9 mouse cellular contexts compared by ENCODE assay signal in the genomic region with DNA sequence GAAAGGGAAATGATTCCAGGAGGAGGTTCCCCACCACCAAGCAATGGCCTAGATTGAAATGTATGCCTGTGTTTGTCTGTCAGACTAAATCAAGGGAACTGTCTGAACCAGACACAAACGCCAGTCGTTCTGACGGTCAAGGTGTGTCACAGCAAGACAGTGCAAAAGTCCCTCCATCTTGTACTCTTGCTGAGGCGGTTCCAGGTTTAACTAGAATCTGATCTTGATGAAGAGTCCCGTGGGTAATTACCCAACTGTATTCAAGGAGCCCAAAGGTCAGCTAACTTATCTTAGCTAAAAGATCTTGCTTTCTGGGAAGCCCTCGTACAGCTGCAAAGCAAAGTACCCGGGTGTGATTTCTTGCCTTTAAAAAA. TPM values are rescaled to one million over a fixed set of nuclear protein-coding genes. Genes with fewer than 3 reads are reported as not detected.
A peak's percentile ranks its signal among the peaks of the same experiment; 100 is the strongest.
DNase-seq lines count a peak whose midpoint lies in the region; ATAC-seq and TF ChIP-seq lines count a peak whose summit lies in the region.
"Had no signal": no experiment of that assay in that cellular context is flagged by ENCODE, and none has a peak within 500 bp of the region (broad histone marks: within the 10 kb centered on the region; RNA-seq: fewer than 3 reads in every experiment).

No protein-coding gene starts in this region.

- no peaks in the 10 kb centered on the region for H3K27me3 ChIP-seq in heart, embryonic 11.5 days (ENCODE audit: control insufficient read depth, insufficient read depth, low read length)
- H3K27me3 ChIP-seq in ES-Bruce4 (ENCODE audit: control insufficient read depth, insufficient read depth, low read length, poor library complexity, severe bottlenecking), result no peaks in the 10 kb centered on the region
- no peaks in the 10 kb centered on the region for H3K27me3 ChIP-seq in forebrain, embryonic 16.5 days (replicated peaks; ENCODE audit: control insufficient read depth, insufficient read depth, low read length)
- no peaks in the 10 kb centered on the region for H3K27me3 ChIP-seq in liver, postnatal 0 days (ENCODE audit: insufficient read depth, low read length)

- peak overlapping the region; percentile 83 for H3K9ac ChIP-seq in heart, embryonic 11.5 days (ENCODE audit: low read depth, low read length)
- peak overlapping the region; percentile 28 for H3K9ac ChIP-seq in ES-Bruce4 (ENCODE audit: low read depth, poor library complexity, severe bottlenecking)
- peak overlapping the region; percentile 85; the same call in 1 of the 2 replicates for H3K9ac ChIP-seq in forebrain, embryonic 16.5 days (replicated peaks; ENCODE audit: low read depth, low read length)
- H3K9ac ChIP-seq in liver, postnatal 0 days (replicated peaks), result peak overlapping the region; percentile 91

- no peak for ATAC-seq in heart, embryonic 11.5 days (replicated peaks; ENCODE audit: insufficient number of reproducible peaks, low FRiP score, low TSS enrichment)
- no peak for ATAC-seq in forebrain, embryonic 16.5 days
- no peak for ATAC-seq in liver, postnatal 0 days

- H3K9me3 ChIP-seq in heart, embryonic 11.5 days (replicated peaks; ENCODE audit: control insufficient read depth, low read length), result peaks cover 10% of the 10 kb centered on the region
- H3K9me3 ChIP-seq in ES-Bruce4 (replicated peaks; ENCODE audit: control insufficient read depth, insufficient read depth, low read length, poor library complexity, severe bottlenecking), result peaks cover 17% of the 10 kb centered on the region
- H3K9me3 ChIP-seq in forebrain, embryonic 16.5 days (ENCODE audit: control insufficient read depth, low read length), result peaks cover 9% of the 10 kb centered on the region
- H3K9me3 ChIP-seq in liver, postnatal 0 days (ENCODE audit: low read length), result peaks cover 6% of the 10 kb centered on the region; the same call in 1 of the 2 replicates

- TF ChIP-seq EP300 in ES-Bruce4 (IDR thresholded peaks at IDR 0.05; ENCODE audit: insufficient read depth, low read depth, low read length), result no peak
- no peak for TF ChIP-seq EP300 in liver, postnatal 0 days (IDR thresholded peaks at IDR 0.05; ENCODE audit: low read depth)

- no peak for DNase-seq in heart, postnatal 10 days
- DNase-seq in liver, postnatal 0 days, result no peak
- DNase-seq in adrenal gland, postnatal 4 days (ENCODE audit: low spot score in 2 of 2), result no peak
- DNase-seq in thymus, postnatal 14 days, result no peak
- no peak for DNase-seq in kidney, postnatal 4 days

- peak overlapping the region; percentile 66 for H3K4me3 ChIP-seq in heart, embryonic 11.5 days (ENCODE audit: low read depth, low read length)
- H3K4me3 ChIP-seq in ES-Bruce4 (ENCODE audit: low read depth, low read length), result peak overlapping the region; percentile 70
- H3K4me3 ChIP-seq in forebrain, embryonic 16.5 days (replicated peaks; ENCODE audit: low read length), result peak overlapping the region; percentile 82; the same call in 1 of the 2 replicates
- H3K4me3 ChIP-seq in liver, postnatal 0 days (ENCODE audit: low read depth, low read length), result peak overlapping the region; percentile 87

- no peak for TF ChIP-seq POLR2A in ES-Bruce4 (IDR thresholded peaks at IDR 0.05; ENCODE audit: insufficient read depth, low read length)

- whole genome bisulfite sequencing in heart, embryonic 11.5 days (ENCODE audit: insufficient replicate concordance), result 85% methylated on average over 7 of the region's 7 CpGs
- WGBS in forebrain, embryonic 16.5 days, result 90% methylated on average over 7 of the region's 7 CpGs
- 76% methylated on average over 7 of the region's 7 CpGs for WGBS in liver, postnatal 0 days (ENCODE audit: insufficient replicate concordance)

- TF ChIP-seq CTCF in ES-Bruce4 (IDR thresholded peaks at IDR 0.05; ENCODE audit: low read depth, low read length), result no peak
- TF ChIP-seq CTCF in liver, postnatal 0 days (IDR thresholded peaks at IDR 0.05; ENCODE audit: low read depth), result no peak

- intact Hi-C loops in heart, postnatal 10 days (cut with DNase I), result loop anchor here (2.0 to 5.0 kb wide), 4 partner anchors 15 to 373 kb away; partner anchors contain the start of gene Idnk

- H3K27ac ChIP-seq in heart, embryonic 11.5 days (ENCODE audit: low read depth, low read length), result no peak overlapping the region
- H3K27ac ChIP-seq in ES-Bruce4 (ENCODE audit: insufficient read depth, low read length), result peak overlapping the region; percentile 39
- no peak overlapping the region for H3K27ac ChIP-seq in forebrain, embryonic 16.5 days (ENCODE audit: low read length)
- H3K27ac ChIP-seq in liver, postnatal 0 days (ENCODE audit: low read depth), result no peak overlapping the region; the same call in 1 of the 2 replicates

- peak overlapping the region; percentile 88 for H3K4me2 ChIP-seq in heart, embryonic 11.5 days
- peak overlapping the region; percentile 94 for H3K4me2 ChIP-seq in forebrain, embryonic 16.5 days (ENCODE audit: low read length)
- H3K4me2 ChIP-seq in liver, postnatal 0 days (ENCODE audit: low read depth, low read length), result peak overlapping the region; percentile 97

- no peaks in the 10 kb centered on the region for H3K4me1 ChIP-seq in heart, embryonic 11.5 days (ENCODE audit: control insufficient read depth, insufficient read depth, low read length)
- no peaks in the 10 kb centered on the region for H3K4me1 ChIP-seq in ES-Bruce4 (ENCODE audit: control insufficient read depth, insufficient read depth, low read length)
- peaks cover 9% of the 10 kb centered on the region; the same call in 1 of the 2 replicates for H3K4me1 ChIP-seq in forebrain, embryonic 16.5 days (replicated peaks; ENCODE audit: control insufficient read depth, insufficient read depth, low read length)
- peaks cover 13% of the 10 kb centered on the region for H3K4me1 ChIP-seq in liver, postnatal 0 days (ENCODE audit: insufficient read depth)

- peaks cover 22% of the 10 kb centered on the region for H3K36me3 ChIP-seq in heart, embryonic 11.5 days (ENCODE audit: control insufficient read depth, insufficient read depth, low read length)
- H3K36me3 ChIP-seq in ES-Bruce4 (ENCODE audit: control insufficient read depth, insufficient read depth, low read length, poor library complexity, severe bottlenecking), result peaks cover 20% of the 10 kb centered on the region
- H3K36me3 ChIP-seq in forebrain, embryonic 16.5 days (ENCODE audit: control insufficient read depth, insufficient read depth), result peaks cover 15% of the 10 kb centered on the region
- peaks cover 32% of the 10 kb centered on the region for H3K36me3 ChIP-seq in liver, postnatal 0 days (replicated peaks; ENCODE audit: insufficient read depth, low read length)

RNA-seq across cellular contexts. Expression of gene 2210016F16Rik, which starts 0.5 kb away (rescaled TPM):
- 31.4 and 34.5 TPM in 2 replicates for polyA plus RNA-seq in heart, embryonic 11.5 days (2014; fragmentation: Nextera tagmentation; extraction: Ambion mirVana)
- total RNA-seq in heart, postnatal 10 days (2021), result 10 to 100 TPM; 16.6 to 18.0 TPM
- 5.8 and 7.1 TPM in 2 replicates for polyA plus RNA-seq in ES-Bruce4 (2011; ENCODE audit: insufficient read depth, insufficient read length, low read depth, missing spikeins)
- polyA plus RNA-seq in forebrain, embryonic 16.5 days (2015; fragmentation: Nextera tagmentation; extraction: Ambion mirVana), result 19.4 and 20.3 TPM in 2 replicates
- 15.4 and 16.6 TPM in 2 replicates for polyA plus RNA-seq in liver, postnatal 0 days (2015; fragmentation: Nextera tagmentation; extraction: Ambion mirVana)
- total RNA-seq in adrenal gland, postnatal 4 days (2021), result 10 to 100 TPM; 21.9 to 24.1 TPM

RNA-seq across cellular contexts. Expression of gene Rmi1, which starts 16.5 kb away (rescaled TPM):
- 22.7 and 24.1 TPM in 2 replicates for polyA plus RNA-seq in heart, embryonic 11.5 days (2014; fragmentation: Nextera tagmentation; extraction: Ambion mirVana)
- 10 to 100 TPM in 1 of 2 experiments, 1 to 10 TPM in 1; 9.9 to 12.9 TPM for total RNA-seq in heart, postnatal 10 days (2021)
- 31.3 and 31.7 TPM in 2 replicates for polyA plus RNA-seq in ES-Bruce4 (2011; ENCODE audit: insufficient read depth, insufficient read length, low read depth, missing spikeins)
- 23.8 and 24.2 TPM in 2 replicates for polyA plus RNA-seq in forebrain, embryonic 16.5 days (2015; fragmentation: Nextera tagmentation; extraction: Ambion mirVana)
- 9.0 and 9.8 TPM in 2 replicates for polyA plus RNA-seq in liver, postnatal 0 days (2015; fragmentation: Nextera tagmentation; extraction: Ambion mirVana)
- total RNA-seq in adrenal gland, postnatal 4 days (2021), result 10 to 100 TPM; 23.2 to 24.8 TPM

RNA-seq across cellular contexts. Expression of gene Hnrnpk, which starts 17.6 kb away (rescaled TPM):
- 1,114 and 1,293 TPM in 2 replicates for polyA plus RNA-seq in heart, embryonic 11.5 days (2014; fragmentation: Nextera tagmentation; extraction: Ambion mirVana)
- 100 to 1,000 TPM; 721 to 814 TPM for total RNA-seq in heart, postnatal 10 days (2021)
- polyA plus RNA-seq in ES-Bruce4 (2011; ENCODE audit: insufficient read depth, insufficient read length, low read depth, missing spikeins), result 2,168 and 2,237 TPM in 2 replicates
- polyA plus RNA-seq in forebrain, embryonic 16.5 days (2015; fragmentation: Nextera tagmentation; extraction: Ambion mirVana), result 1,925 and 2,161 TPM in 2 replicates
- polyA plus RNA-seq in liver, postnatal 0 days (2015; fragmentation: Nextera tagmentation; extraction: Ambion mirVana), result 332 and 351 TPM in 2 replicates
- total RNA-seq in adrenal gland, postnatal 4 days (2021), result 1,000 to 10,000 TPM; 1,032 to 1,080 TPM

RNA-seq across cellular contexts. Expression of gene Kif27, which starts 26.6 kb away (rescaled TPM):
- 0.31 and 0.66 TPM in 2 replicates for polyA plus RNA-seq in heart, embryonic 11.5 days (2014; fragmentation: Nextera tagmentation; extraction: Ambion mirVana)
- total RNA-seq in heart, postnatal 10 days (2021), result under 1 TPM; 0.22 to 0.24 TPM
- polyA plus RNA-seq in ES-Bruce4 (2011; ENCODE audit: insufficient read depth, insufficient read length, low read depth, missing spikeins), result 1.4 and 2.2 TPM in 2 replicates
- 0.93 and 1.4 TPM in 2 replicates for polyA plus RNA-seq in forebrain, embryonic 16.5 days (2015; fragmentation: Nextera tagmentation; extraction: Ambion mirVana)
- polyA plus RNA-seq in liver, postnatal 0 days (2015; fragmentation: Nextera tagmentation; extraction: Ambion mirVana), result 0.02 and 0.05 TPM in 2 replicates
- total RNA-seq in adrenal gland, postnatal 4 days (2021), result 1 to 10 TPM; 2.2 to 2.6 TPM
- total RNA-seq: common myeloid progenitor, adult 5-6 weeks had no signal

Comparison
In these comparisons a context has a peak if more than half of its experiments do, and no peak if none do; other contexts are left out.
1. H3K9ac ChIP-seq: peak in every context shown above with its lines; median percentile 91 in liver, postnatal 0 days; 85 in forebrain, embryonic 16.5 days; 83 in heart, embryonic 11.5 days; 28 in ES-Bruce4.